Mouse (Mus musculus) bone marrow macrophage, adult 2 months (primary cell): Measurements from ENCODE around the gene Ttc28.

ENCODE experiments used
- CTCF ChIP-seq: IDR thresholded peaks from 2 replicates; pipeline ENCODE4 v1.5.1; 2012; ENCODE audit warnings: low read depth, mild to moderate bottlenecking, low read length, moderate library complexity
- POLR2A ChIP-seq: IDR thresholded peaks from 2 replicates; pipeline ENCODE4 v1.6.1; 2012; ENCODE audit warnings: mild to moderate bottlenecking, low read depth, low read length, borderline replicate concordance

DNA sequence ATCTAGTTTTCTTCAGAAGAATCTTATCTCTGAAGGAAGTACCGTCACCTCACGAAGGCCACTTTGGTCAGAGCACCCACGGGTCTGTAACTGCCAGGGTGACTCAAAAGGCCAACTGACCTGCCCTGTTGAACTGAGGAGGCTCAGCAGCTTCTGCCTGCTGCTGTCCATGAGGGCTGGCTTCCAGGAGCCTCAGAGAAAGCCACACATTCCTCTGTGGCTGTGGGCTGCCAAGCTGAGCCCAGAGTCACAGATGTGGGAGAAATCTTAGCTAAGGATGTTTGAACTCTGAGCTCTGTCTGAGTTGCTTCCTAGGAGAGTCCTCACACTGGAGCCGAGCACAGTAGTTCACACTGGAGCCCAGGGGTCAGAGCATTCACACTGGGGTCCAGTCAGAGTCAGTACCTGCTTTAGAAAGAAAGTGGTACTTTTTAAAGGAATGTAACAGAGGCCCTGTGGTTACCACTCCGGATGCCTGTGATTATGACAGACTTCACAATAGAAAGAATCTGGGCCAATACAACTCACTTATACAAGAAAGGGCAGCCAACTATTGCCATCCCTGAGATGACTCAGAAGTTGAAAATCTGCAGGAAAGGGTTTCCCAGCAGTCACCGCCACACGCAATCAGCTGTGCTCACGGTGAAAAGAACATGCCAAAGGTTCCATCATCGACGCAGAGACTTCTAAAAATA is 368.1 kb downstream of the Ttc28 start:
- no peak for TF ChIP-seq CTCF
- TF ChIP-seq POLR2A, result no peak
